Mouse (Mus musculus): ENCODE measurements around the gene Gm973.

- TF ChIP-seq CTCF (conservative IDR thresholded peaks at IDR 0.05; ENCODE audit: low read length) (no peak), NANOG (IDR thresholded peaks at IDR 0.05; ENCODE audit: borderline replicate concordance, low read length) (no peak)
These were observed 12.3 kb upstream of the Gm973 start for GRCm38 (mm10) chr1:59503659-59504301.
